Mouse (Mus musculus): Measurements from ENCODE around the gene Tmem29. TPM values are rescaled to one million over a fixed set of nuclear protein-coding genes. Genes with fewer than 3 reads are reported as not detected.
A peak's percentile ranks its signal among the peaks of the same experiment; 100 is the strongest.
"Not testable (repeated sequence)": the region's sequence is repeated elsewhere in the genome, so short reads cannot be mapped to it uniquely, and the experiment has no call there.

The Tmem29 gene
- 21.0 and 23.4 TPM in 2 replicates for total RNA-seq (2014; fragmentation: Nextera tagmentation)
- 18.8 and 24.6 TPM in 2 replicates for total RNA-seq (2017)

GRCm38 (mm10) chrX:150458766-150459350 lies at the start of gene Tmem29:
Gene Tmem29, minus strand, starts transcription at chrX:150459154.
- peak; percentile 100 for ATAC-seq (replicated peaks; ENCODE audit: low FRiP score, low TSS enrichment, poor library complexity, severe bottlenecking)

- no peak for ATAC-seq (replicated peaks; ENCODE audit: low FRiP score, low TSS enrichment, poor library complexity, severe bottlenecking)
Measured at GRCm38 (mm10) chrX:150508696-150509095, 49.7 kb upstream of the Tmem29 start.

- not testable (repeated sequence) for ATAC-seq (replicated peaks; ENCODE audit: low FRiP score, low TSS enrichment, poor library complexity, severe bottlenecking)
Measured at GRCm38 (mm10) chrX:150487811-150488210, 28.9 kb upstream of the Tmem29 start.

- ATAC-seq (replicated peaks; ENCODE audit: low FRiP score, low TSS enrichment, poor library complexity, severe bottlenecking), result not testable (repeated sequence)
Measured at GRCm38 (mm10) chrX:150486314-150487030, 27.5 kb upstream of the Tmem29 start.

- ATAC-seq (replicated peaks; ENCODE audit: low FRiP score, low TSS enrichment, poor library complexity, severe bottlenecking), result peak; percentile 100
Measured at GRCm38 (mm10) chrX:150477854-150478780, 19.2 kb upstream of the Tmem29 start.

- no peak for ATAC-seq (replicated peaks; ENCODE audit: low FRiP score, low TSS enrichment, poor library complexity, severe bottlenecking)
Measured at GRCm38 (mm10) chrX:150471416-150471815, 12.5 kb upstream of the Tmem29 start.

GRCm38 (mm10) chrX:150468266-150468665 lies 9.3 kb upstream of the Tmem29 start:
- ATAC-seq (replicated peaks; ENCODE audit: low FRiP score, low TSS enrichment, poor library complexity, severe bottlenecking), result no peak

GRCm38 (mm10) chrX:150466817-150467216 lies 7.9 kb upstream of the Tmem29 start:
- peak; percentile 30; the same call in 1 of the 2 replicates for ATAC-seq (replicated peaks; ENCODE audit: low FRiP score, low TSS enrichment, poor library complexity, severe bottlenecking)

GRCm38 (mm10) chrX:150460143-150460542 lies 1.2 kb upstream of the Tmem29 start:
- ATAC-seq (replicated peaks; ENCODE audit: low FRiP score, low TSS enrichment, poor library complexity, severe bottlenecking), result no peak

GRCm38 (mm10) chrX:150459411-150459927 lies 515 bp upstream of the Tmem29 start:
- no peak for ATAC-seq (replicated peaks; ENCODE audit: low FRiP score, low TSS enrichment, poor library complexity, severe bottlenecking)

GRCm38 (mm10) chrX:150458136-150458535 lies 818 bp downstream of the Tmem29 start:
- ATAC-seq (replicated peaks; ENCODE audit: low FRiP score, low TSS enrichment, poor library complexity, severe bottlenecking), result no peak

GRCm38 (mm10) chrX:150440505-150441338 lies 18.2 kb downstream of the Tmem29 start:
- ATAC-seq (replicated peaks; ENCODE audit: low FRiP score, low TSS enrichment, poor library complexity, severe bottlenecking), result peak; percentile 94

- no peak for ATAC-seq (replicated peaks; ENCODE audit: low FRiP score, low TSS enrichment, poor library complexity, severe bottlenecking)
Measured at GRCm38 (mm10) chrX:150436373-150436772, 22.6 kb downstream of the Tmem29 start.

- peak; percentile 92 for ATAC-seq (replicated peaks; ENCODE audit: low FRiP score, low TSS enrichment, poor library complexity, severe bottlenecking)
Measured at GRCm38 (mm10) chrX:150435367-150435766, 23.6 kb downstream of the Tmem29 start.

GRCm38 (mm10) chrX:150413505-150413904 lies 45.4 kb downstream of the Tmem29 start:
- ATAC-seq (replicated peaks; ENCODE audit: low FRiP score, low TSS enrichment, poor library complexity, severe bottlenecking), result no peak
